Mouse (Mus musculus): Measurements from ENCODE around the gene Myo1g.

The Myo1g gene

GRCm38 (mm10) chr11:6488041-6488684 is 32.6 kb downstream of the Myo1g start:
- DNase-seq (ENCODE audit: low read depth) = no peak

- no peak for DNase-seq (ENCODE audit: low read depth)
Measured at GRCm38 (mm10) chr11:6487496-6487895, 33.3 kb downstream of the Myo1g start.

- DNase-seq (ENCODE audit: low read depth) = no peak
Measured at GRCm38 (mm10) chr11:6486916-6487315, 33.8 kb downstream of the Myo1g start.

- DNase-seq (ENCODE audit: low read depth) = no peak
Measured at GRCm38 (mm10) chr11:6484244-6484959, 36.4 kb downstream of the Myo1g start.

- no peak for DNase-seq (ENCODE audit: low read depth)
Measured at GRCm38 (mm10) chr11:6483103-6483502, 37.7 kb downstream of the Myo1g start.

- DNase-seq (ENCODE audit: low read depth) = no peak
Measured at GRCm38 (mm10) chr11:6481669-6482185, 39.0 kb downstream of the Myo1g start.

GRCm38 (mm10) chr11:6480681-6481405 is 39.9 kb downstream of the Myo1g start:
- no peak for DNase-seq (ENCODE audit: low read depth)

- no peak for DNase-seq (ENCODE audit: low read depth)
Measured at GRCm38 (mm10) chr11:6480191-6480590, 40.6 kb downstream of the Myo1g start.

GRCm38 (mm10) chr11:6479231-6479630 is 41.5 kb downstream of the Myo1g start:
- DNase-seq (ENCODE audit: low read depth) = no peak

GRCm38 (mm10) chr11:6477350-6477749 is 43.4 kb downstream of the Myo1g start:
- no peak for DNase-seq (ENCODE audit: low read depth)

- DNase-seq (ENCODE audit: low read depth) = no peak
Measured at GRCm38 (mm10) chr11:6476876-6477275, 43.9 kb downstream of the Myo1g start.

GRCm38 (mm10) chr11:6475867-6476484 is 44.8 kb downstream of the Myo1g start, which contains the start of gene Purb:
Purb (minus strand) TSS chr11:6475917.
- DNase-seq (ENCODE audit: low read depth) = peak; percentile 91

- DNase-seq (ENCODE audit: low read depth) = peak; percentile 76
Measured at GRCm38 (mm10) chr11:6474874-6475731, 45.7 kb downstream of the Myo1g start.

GRCm38 (mm10) chr11:6474381-6474780 is 46.4 kb downstream of the Myo1g start:
- no peak for DNase-seq (ENCODE audit: low read depth)

- DNase-seq (ENCODE audit: low read depth) = no peak
Measured at GRCm38 (mm10) chr11:6472076-6472475, 48.7 kb downstream of the Myo1g start.

- no peak for DNase-seq (ENCODE audit: low read depth)
Measured at GRCm38 (mm10) chr11:6471493-6471892, 49.3 kb downstream of the Myo1g start.

- DNase-seq (ENCODE audit: low read depth) = no peak
Measured at GRCm38 (mm10) chr11:6471054-6471453, 49.7 kb downstream of the Myo1g start.

- no peak for DNase-seq (ENCODE audit: low read depth)
Measured at GRCm38 (mm10) chr11:6468541-6468940, 52.2 kb downstream of the Myo1g start.

- peak; percentile 92 for DNase-seq (ENCODE audit: low read depth)
Measured at GRCm38 (mm10) chr11:6465122-6465521, 55.6 kb downstream of the Myo1g start.

- DNase-seq (ENCODE audit: low read depth) = no peak
Measured at GRCm38 (mm10) chr11:6463159-6463837, 57.5 kb downstream of the Myo1g start.

Data from naive thymus-derived CD4-positive, alpha-beta T cell, adult 2 months (primary cell).